Mouse (Mus musculus) frontal cortex, postnatal 25 days (tissue): ENCODE results near the gene Gsk3a.
"Not testable (repeated sequence)": the region's sequence is repeated elsewhere in the genome, so short reads cannot be mapped to it uniquely, and the experiment has no call there.

Experiments used
- DNase-seq, 2 experiments: peaks; one replicate each; pipeline ENCODE4 v3.0.0; 2022; ENCODE audit warnings: low spot score in 2 of 2

Gsk3a gene

DNA sequence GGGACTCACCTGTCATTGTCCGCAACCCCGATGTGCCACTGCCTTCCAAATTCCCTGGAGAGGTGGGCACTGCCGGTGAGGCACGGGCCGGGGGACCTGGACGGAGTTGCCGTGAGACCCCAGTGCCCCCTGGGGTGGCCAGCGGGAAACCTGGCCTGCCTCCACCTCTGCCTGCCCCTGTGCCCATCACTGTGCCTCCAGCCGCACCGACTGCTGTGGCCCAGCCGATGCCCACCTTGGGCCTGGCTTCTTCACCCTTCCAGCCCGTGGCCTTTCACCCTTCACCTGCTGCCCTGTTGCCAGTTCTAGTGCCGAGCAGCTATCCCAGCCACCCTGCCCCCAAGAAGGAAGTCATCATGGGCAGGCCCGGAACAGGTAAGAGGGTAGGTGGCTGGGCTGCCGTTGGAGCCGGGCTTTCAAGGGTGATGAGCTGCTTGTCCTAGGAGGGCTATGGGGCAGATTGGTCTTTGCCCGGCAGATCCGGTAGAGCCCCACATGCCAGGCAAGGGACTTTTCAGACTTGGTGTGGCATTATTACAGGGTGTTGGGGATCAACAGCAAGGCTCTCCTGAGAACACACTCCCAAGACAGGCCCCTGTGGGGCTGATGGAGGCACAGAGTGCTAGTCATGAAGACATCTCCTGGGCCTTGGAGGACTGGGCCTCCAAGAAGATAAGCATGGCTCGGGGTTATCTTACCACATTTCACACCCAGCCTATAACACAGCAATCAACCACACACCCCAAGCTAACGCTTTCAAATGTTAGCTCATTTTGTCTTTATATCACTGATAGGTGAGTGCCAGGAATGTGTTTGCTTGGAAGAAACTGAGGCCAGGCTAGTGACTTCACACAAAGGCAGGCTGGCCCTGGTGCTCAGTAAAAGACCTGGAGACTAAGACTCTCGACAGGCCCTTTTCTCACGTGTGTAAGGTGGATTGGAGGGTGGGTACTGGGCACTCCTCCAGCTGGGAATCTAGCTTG lies 35.9 kb upstream of the Gsk3a start:
- DNase-seq: no peak

DNA sequence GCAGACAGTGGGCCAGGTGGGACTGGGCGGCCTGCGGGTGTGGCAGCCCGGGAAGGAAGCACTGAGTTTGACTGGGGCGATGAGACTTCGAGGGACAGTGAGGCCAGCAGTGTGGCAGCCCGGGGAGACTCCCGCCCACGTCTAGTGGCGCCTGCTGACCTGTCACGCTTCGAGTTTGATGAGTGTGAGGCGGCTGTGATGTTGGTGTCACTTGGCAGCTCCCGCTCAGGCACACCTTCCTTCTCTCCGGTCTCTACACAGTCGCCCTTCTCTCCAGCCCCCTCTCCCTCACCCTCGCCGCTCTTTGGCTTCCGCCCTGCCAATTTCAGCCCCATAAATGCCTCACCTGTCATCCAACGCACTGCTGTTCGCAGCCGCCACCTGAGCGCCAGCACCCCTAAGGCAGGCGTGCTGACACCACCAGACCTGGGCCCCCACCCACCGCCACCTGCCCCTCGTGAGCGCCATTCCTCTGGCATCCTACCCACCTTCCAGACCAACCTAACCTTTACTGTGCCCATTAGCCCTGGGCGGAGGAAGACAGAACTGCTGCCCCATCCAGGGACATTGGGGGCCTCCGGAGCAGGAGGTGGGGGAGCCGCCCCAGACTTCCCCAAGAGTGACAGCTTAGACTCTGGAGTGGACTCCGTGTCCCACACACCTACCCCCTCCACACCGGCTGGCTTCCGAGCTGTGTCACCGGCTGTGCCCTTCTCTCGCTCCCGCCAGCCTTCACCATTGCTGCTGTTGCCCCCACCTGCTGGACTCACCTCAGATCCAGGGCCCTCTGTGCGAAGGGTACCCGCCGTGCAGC lies 35.0 kb upstream of the Gsk3a start:
- no peak for DNase-seq

DNA sequence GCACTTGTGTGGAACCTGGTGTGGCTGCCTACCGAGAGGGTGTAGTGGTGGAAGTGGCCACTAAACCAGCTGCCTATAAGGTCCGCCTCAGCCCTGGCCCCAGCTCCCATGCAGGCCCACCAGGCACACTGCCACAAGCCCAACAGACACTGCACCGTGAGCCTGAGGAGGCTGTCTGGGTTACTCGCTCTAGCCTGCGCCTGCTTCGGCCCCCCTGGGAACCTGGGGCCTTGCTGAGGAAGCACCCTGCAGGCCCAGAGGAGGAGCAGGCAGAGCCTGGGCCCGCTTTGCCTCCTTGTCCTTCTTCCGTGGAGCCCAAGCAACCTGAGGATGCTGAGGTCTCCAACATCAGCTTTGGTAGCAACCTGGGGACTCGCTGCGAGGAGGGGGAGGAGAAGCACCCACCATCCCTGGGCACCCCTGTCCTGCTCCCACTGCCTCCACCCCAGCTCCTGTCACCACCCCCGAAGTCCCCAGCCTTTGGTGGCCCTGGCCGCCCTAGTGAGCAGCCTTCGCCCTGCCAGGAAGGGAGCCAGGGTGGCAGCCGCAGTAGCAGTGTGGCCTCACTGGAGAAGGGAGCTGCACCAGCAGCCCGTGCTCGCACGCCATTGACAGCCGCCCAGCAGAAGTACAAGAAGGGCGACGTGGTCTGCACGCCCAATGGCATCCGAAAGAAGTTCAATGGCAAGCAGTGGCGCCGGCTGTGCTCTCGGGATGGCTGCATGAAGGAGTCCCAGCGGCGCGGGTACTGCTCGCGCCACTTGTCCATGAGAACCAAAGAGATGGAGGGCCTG lies 34.2 kb upstream of the Gsk3a start:
- no peak for DNase-seq

DNA sequence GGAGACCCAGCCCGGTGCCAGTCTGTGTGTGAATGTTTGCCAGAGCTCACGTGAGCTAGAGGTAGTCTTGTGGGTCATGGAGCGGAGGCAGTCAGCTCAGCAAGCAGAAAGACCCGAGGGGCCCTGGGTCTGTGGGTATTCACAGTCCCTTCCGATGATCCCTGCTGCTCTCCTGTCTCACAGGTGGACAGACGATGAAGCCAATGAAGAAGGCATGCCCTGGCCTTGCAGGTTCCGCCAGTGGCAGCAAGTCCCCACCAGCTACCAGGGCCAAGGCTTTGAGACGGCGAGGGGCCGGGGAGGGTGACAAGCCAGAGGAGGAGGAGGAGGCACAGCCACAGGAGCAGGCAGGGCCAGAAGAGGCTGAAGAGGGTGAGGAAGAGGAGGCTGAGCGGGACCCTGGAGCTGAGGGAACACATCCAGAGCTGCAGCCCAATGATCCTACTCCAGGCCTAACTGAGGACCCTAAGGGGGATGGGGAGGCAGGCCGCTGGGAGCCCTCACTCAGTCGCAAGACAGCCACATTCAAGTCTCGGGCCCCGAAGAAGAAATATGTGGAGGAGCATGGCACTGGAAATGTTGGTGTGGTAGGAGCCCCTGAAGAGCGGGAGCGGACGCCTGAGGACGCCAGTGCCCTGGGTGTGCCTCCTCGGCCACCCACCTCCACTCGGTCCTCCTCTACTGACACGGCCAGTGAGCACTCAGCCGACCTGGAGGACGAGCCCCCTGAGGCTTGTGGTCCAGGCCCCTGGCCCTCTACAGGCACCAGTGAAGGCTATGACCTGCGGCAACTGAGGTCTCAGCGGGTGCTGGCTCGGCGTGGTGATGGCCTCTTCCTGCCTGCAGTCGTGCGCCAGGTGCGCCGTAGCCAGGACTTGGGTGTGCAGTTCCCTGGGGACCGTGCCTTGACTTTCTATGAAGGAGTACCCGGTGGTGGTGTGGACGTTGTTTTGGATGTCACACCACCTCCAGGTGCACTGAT lies 33.3 kb upstream of the Gsk3a start:
- DNase-seq: no peak

GRCm38 (mm10) chr7:25269545-25270271 lies 32.1 kb upstream of the Gsk3a start:
- DNase-seq: no peak

GRCm38 (mm10) chr7:25269029-25269428 lies 31.4 kb upstream of the Gsk3a start:
- DNase-seq: no peak

GRCm38 (mm10) chr7:25268588-25268987 lies 30.9 kb upstream of the Gsk3a start:
- no peak for DNase-seq

DNA sequence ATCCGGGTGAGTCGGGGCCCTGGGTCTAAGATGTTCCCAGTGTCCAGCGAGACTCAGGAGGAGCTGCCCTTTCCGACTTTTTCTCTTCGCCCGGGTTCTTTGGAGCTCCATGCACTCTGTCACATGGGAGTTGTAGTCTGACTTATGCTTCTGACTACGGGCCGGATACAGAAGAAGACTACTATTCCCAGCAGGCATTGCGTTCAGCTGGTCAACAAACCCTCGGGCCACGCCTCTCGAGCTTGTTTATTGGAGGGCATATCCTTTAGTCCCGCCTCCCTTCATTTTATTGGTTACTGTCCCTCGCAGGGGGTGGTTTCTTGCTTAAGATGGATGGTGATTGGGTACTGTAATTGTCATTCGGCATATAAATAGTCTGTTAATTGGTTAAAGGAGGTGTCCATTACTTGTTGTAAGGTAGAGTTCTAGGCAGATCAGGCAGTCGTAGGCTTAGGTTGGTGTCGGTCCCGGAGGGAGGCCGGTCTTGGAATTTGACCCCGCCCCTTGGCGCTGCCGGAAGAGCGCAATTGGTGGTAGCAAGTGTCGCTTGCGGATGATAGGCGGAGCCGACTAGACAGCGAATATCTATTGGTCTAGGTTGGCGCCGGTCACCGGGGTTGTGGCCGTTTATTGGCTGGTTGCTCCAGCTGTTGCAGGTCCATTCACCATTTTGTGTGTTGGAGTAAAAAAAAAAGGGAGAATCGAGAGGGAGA lies 30.3 kb upstream of the Gsk3a start:
- peak; percentile 94 to 98 for DNase-seq

DNA sequence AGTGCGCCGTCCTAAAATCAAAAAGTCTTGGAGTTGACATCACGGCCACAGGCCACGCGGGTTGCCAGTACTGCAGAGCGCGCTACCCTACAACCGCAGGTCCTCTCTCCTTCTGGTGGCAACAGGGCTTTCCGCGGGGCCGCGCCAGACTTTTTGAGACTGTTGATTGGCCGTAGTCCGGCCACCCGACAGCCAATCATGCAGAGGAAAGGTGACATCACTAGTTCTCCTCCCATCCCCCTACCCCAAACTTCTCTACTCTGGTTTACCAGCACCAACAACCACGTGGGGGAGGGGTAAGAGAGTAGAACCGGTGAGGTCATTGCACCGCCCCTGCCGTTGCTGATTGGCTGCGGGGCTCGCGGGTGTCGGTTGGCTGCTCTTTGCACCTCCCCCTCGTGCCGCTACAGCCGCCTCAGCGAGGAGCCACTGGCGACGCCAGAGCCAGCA lies 29.7 kb upstream of the Gsk3a start, which contains the start of gene Cic:
Cic (plus strand) TSS at position 404 of the 450 bp plus-strand sequence.
- DNase-seq: peak; percentile 97 to 98

- DNase-seq: no peak
Observed at GRCm38 (mm10) chr7:25266180-25266962, 28.7 kb upstream of the Gsk3a start.

GRCm38 (mm10) chr7:25265743-25266142 lies 28.1 kb upstream of the Gsk3a start:
- not testable (repeated sequence) for DNase-seq

DNA sequence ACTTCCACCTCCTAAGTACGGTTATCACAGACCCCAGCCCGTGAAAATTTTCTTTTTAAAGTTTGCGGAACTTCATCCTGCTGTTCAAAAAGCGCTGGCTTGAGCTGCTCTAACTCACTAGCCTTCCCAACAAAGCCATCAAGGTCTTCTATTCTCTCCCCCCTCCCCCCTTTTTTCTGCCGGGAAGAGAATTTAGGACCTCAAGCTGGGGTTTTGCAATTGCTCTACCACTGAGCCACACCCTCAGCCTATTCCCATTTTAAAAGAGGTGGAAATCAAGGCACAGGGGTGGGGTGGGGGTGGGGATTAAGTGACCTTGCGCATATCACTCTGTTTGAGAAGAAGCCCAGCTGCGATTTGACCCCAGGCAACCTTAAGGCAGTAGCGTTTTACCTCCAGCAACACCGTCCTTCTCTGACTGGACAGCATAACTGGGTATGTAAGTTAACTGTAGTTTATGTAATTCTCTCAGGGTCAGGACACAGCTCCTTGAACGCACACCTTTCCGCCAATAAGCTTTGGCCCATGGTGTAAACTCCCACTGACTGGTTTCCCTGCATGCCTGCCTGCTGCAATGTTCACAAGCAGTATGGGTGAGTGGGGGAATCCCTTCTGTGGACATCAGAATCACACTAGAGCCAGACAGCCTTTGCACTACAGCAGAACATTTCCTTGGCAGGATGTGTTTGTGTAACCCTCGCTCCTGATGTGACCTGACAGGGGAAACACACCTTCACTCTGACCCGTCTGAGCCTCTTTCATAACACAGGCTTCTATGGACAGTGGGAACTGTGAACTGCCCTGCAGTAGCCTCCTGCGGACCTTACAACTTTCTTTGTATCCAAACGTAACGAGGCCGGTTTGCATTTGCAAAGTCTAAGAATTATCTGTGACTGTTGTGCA lies 26.6 kb upstream of the Gsk3a start:
- DNase-seq: no peak

GRCm38 (mm10) chr7:25261896-25262295 lies 24.2 kb upstream of the Gsk3a start:
- DNase-seq: no peak

DNA sequence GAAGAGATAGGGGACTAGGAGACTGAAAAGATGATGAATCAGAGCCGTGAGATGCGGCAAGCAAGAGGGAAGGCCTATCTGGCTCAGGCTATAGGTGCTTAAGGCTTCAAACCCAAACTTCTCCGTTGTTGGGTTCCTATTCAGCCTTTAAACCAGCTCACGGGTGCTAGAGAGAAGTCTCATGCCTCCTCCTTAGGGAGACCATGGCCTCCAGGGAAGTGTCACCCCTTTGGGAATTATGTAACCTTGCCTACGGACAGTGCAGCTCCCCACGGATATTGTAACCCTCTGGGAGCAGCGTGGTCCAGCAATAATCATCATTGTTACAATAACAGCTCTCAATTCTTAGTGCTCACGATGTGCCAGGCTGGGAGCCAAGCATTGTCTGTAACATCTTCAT lies 14.2 kb upstream of the Gsk3a start:
- DNase-seq: no peak

DNA sequence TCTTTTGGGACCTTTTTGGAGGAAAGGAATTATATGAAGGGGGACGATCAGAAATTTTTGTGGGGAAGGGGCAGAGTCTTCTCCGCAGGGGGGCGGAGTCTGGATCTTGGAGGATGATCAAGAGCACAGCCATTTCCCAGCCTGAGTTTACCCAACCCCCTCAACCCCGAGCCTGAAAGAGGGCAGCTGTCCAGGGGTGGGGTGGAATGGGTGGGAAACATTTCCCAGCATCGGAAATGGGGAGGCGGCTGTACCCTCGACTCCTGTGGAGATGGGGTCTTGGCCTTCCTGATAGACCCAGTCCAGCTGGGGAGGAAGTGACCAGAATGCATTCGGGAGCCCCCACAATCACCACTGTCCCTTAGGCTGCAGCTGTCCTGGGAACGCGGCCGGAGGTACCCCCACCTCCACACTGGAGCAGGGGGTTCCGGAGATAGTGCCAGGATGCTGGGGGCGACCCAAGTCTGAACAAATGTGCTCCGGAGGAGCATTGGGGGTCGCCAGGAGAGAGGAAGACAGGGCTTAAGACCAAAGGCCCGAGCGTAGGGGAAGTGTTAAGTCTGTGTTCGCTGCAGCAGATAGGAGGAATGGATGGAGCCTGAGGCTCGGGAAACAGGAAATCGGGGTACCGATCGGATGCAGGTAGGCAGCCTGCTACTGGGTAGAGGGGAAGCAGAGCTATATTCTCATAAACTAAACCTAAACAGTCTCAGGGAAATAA lies 13.6 kb upstream of the Gsk3a start:
- no peak for DNase-seq

DNA sequence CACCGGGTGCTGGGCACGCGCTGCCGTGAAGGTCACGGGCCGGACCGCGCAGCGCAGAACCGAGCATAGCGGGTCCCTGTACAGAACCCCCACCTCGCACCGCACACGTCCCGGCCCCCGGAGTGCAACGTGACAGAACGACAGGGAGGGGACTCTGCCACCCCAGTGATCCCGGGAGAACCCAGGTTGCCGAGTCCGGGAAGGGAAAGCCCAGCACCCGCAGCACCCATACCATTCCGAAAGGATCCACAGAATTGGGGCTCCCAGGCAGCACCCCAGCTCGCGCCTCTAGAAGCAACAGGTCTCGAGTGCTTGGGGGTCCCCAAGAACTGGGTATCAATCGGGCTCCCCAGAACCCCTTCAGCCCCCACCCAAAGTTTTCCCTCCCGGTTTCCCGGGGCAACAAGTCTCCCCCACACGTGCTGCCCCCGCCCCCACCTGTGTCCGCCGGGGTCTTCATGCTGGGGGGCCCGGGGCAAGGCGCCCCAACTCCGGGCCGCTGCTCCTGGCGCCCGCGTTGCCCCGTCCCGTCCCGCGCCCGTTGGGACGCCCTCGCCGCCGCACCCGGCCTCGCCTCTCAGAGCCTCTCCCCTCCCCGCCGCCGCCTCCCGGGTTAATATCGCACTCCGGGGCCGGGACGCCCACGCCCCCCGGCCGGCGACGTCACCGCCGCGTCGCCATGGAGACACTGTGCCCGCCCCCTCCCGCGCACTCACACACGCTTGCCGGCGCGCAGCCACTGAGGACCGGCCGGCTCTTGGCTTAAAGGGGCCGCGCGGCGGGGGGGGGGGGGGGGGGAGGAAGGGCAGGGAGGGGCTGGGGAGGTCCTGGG lies 12.7 kb upstream of the Gsk3a start, which contains the start of gene Erf:
Erf (minus strand) TSS at position 621 of the 832 bp plus-strand sequence.
- peak; percentile 92 to 97 for DNase-seq
